Mouse (Mus musculus): ENCODE measurements around the gene Gm7980. TPM values are rescaled to one million over a fixed set of nuclear protein-coding genes. Genes with fewer than 3 reads are reported as not detected.
"Not testable (repeated sequence)": the region's sequence is repeated elsewhere in the genome, so short reads cannot be mapped to it uniquely, and the experiment has no call there.

The Gm7980 gene
- not detected for total RNA-seq (2021)
- long read RNA-seq, experiment 1: 0 reads
- long read RNA-seq, experiment 2: 0 reads

DNA sequence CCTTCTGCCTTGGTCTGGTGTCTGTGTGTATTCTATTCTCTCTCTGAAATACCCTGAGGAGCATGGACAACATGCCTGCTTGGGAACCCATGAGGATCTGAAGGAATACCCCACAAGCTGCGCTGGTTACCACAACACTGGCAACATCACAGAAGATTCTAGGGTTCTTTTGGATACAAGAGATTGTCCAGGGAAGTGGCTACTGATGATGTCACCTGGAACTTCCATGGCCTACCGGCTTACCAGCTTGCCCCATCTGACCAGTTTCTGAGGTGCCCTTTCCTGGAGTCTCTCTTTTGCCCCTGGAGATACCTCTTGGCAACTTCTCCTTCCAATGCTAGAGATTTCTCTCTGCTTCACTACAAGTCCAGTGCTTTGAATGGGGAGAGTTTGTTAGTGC is at the start of gene Gm7980:
TSS of gene Gm7980 (minus strand) at position 101 of the 400 bp plus-strand sequence.
- intact Hi-C loops (cut with DNase I); DNase-seq: not testable (repeated sequence)

DNA sequence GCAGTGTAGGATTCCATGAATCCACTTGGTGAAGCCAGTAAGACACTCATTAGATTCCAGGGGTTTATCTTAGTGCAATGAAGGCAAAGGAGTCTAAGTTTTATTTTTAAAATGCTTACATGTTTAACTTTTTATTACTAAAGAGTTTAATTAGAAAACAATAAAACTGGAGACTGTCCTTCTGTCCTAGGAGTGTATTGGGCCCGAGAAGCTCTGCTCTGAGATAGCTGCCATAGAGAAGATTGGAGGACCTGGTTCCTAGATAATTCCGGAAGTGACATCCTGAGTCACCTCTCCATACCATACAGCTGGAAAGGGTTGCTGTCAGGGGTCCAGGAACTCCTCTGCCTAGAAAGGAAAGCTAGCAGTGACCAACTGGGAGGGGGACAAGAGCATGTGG is 36.6 kb upstream of the Gm7980 start, which contains the start of gene 1700024B05Rik:
TSS of gene 1700024B05Rik (plus strand) at position 301 of the 400 bp plus-strand sequence.
- intact Hi-C loops (cut with DNase I); DNase-seq: not testable (repeated sequence)

DNA sequence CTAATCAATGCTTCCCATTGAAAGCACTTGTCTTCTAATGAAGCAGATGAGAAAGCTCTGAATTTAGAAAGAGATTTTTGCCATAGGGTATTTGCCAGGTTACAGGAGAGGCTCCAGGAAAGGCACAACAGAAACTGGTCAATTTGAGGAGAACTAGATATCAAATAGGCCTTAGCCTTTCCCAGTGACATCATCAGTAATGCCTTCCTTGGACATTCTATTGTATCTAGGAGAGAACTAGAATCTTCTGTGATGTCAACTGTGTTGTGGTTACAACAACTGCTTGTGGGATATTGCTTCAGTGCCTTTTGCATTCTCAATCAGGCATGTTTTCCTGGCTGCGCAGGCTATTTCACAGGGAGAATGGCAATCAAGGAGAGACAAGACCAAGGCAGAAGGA is 17.6 kb upstream of the Gm7980 start, which contains the start of gene 1700049E17Rik1:
TSS of gene 1700049E17Rik1 (plus strand) at position 301 of the 400 bp plus-strand sequence.
- intact Hi-C loops (cut with DNase I); DNase-seq: not testable (repeated sequence)

Other genes with a start within 250 kb of the Gm7980 start
- gene Gm8068, start 205.4 kb downstream of the Gm7980 start, total RNA-seq (2021): not detected
- not detected for gene Gm7929, start 156.7 kb downstream of the Gm7980 start, total RNA-seq (2021)
- gene Gm47189, start 134.8 kb downstream of the Gm7980 start, total RNA-seq (2021): not detected
- gene 1700049E17Rik1, start 17.7 kb upstream of the Gm7980 start, total RNA-seq (2021): not detected
- gene 1700024B05Rik, start 36.7 kb upstream of the Gm7980 start, total RNA-seq (2021): not detected
- not detected for gene Gm6401, start 60.6 kb upstream of the Gm7980 start, total RNA-seq (2021)
- not detected for gene Gm3543, start 76.0 kb upstream of the Gm7980 start, total RNA-seq (2021)
- not detected for gene Gm7951, start 210.1 kb upstream of the Gm7980 start, total RNA-seq (2021)

Data from heart, postnatal 14 days (tissue).